Comparison of ENCODE assay signal across 15 mouse cellular contexts in the genomic region with DNA sequence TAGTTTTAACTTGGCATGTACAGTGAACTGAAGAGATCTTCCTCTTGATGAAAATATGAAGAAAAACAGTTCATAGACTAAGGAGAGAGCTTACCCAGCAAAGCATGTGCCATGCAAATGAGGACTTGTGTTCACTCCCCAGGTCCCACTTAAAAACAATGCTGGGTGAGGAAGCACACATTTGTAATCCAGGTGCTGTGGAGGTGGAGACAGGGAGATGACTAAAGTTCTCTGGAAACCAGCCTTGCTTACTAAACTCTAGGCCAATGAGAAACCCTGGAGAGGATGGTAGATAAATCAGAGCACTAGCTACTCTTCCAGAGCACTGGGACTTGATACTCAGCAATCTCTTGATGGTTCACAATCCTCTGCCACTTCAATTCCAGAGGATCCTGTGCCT.
DNase-seq lines count a peak whose midpoint lies in the region.
"Had no signal": no experiment of that assay in that cellular context is flagged by ENCODE, and none has a peak within 500 bp of the region (broad histone marks: within the 10 kb centered on the region; RNA-seq: fewer than 3 reads in every experiment).

No protein-coding gene starts in this region.

- DNase-seq in right cerebral cortex, postnatal 25 days = peak; percentile 26
- DNase-seq in right cerebral cortex, adult 2 months (ENCODE audit: low spot score in 2 of 2) = no peak
- DNase-seq in brain, adult 2 months (ENCODE audit: low read depth, low spot score) = peak; percentile 61
- no peak for DNase-seq in kidney, adult 9 months
- DNase-seq: adrenal gland, adult 2 months; adrenal gland, adult 8-10 months; adrenal gland, postnatal 10 days; adrenal gland, postnatal 14 days; adrenal gland, postnatal 25 days; adrenal gland, postnatal 36 days; B cell, adult 2 months; cerebellum, adult 11 months; cerebellum, adult 11-12 months; cerebellum, adult 18-20 months; cerebellum, adult 2 months had no signal

Comparison
In these comparisons a context has a peak if more than half of its experiments do, and no peak if none do; other contexts are left out.
1. DNase-seq: peak in right cerebral cortex, postnatal 25 days (single experiment) and brain, adult 2 months (single experiment); none in right cerebral cortex, adult 2 months (0 of 2) and kidney, adult 9 months (single experiment).